Mouse (Mus musculus): ENCODE measurements around the gene Rhbdl3.
A peak's percentile ranks its signal among the peaks of the same experiment; 100 is the strongest.
"Not testable (repeated sequence)": the region's sequence is repeated elsewhere in the genome, so short reads cannot be mapped to it uniquely, and the experiment has no call there.

The Rhbdl3 gene

GRCm38 (mm10) chr11:80312565-80312964 lies 11.9 kb downstream of the Rhbdl3 start:
- DNase-seq (ENCODE audit: low spot score in 2 of 2): no peak

- no peak for DNase-seq (ENCODE audit: low spot score in 2 of 2)
These were observed 12.8 kb downstream of the Rhbdl3 start for GRCm38 (mm10) chr11:80313462-80313861.

DNA sequence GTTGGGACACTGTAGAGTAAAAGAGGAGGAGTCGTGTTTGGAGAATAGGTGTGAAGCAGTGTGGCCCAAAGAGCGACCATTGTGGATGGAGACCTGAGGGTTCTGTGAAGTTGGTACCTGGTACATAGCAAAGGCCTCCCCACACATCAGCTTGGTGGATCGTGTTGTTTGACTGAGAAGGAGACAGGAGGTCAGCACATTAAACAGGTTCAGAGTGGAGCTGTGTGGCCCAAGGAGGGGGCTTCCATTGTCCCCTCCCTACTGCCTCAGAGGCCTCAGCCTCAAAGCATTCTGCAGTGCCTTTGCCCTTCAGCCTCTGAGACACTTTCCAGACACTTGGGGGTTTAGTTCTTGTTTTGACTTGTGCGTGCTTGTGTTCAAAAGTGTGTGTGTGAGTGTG lies 13.2 kb downstream of the Rhbdl3 start:
- no peak for DNase-seq (ENCODE audit: low spot score in 2 of 2)

- DNase-seq (ENCODE audit: low spot score in 2 of 2): peak in 1 of 2 experiments; percentile 42
These were observed 15.3 kb downstream of the Rhbdl3 start for GRCm38 (mm10) chr11:80315743-80316639.

DNA sequence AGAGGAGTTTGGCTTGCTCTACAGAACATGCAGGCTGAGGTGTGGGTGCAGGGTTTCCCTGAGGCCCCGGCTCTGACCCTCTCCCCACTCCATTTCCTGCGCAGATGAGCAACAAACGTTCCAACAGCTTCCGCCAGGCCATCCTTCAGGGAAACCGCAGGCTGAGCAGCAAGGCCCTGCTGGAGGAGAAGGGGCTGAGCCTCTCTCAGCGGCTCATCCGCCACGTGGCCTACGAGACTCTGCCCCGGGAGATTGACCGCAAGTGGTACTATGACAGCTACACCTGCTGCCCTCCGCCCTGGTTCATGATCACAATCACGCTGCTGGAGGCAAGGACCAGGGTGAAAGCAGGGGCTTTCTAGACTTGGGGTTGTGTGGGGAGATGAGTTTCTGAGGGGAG lies 22.5 kb downstream of the Rhbdl3 start:
- DNase-seq (ENCODE audit: low spot score in 2 of 2): no peak

- DNase-seq (ENCODE audit: low spot score in 2 of 2): no peak
These were observed 23.9 kb downstream of the Rhbdl3 start for GRCm38 (mm10) chr11:80324636-80325035.

GRCm38 (mm10) chr11:80332709-80333400 lies 32.1 kb downstream of the Rhbdl3 start:
- DNase-seq (ENCODE audit: low spot score in 2 of 2): no peak

GRCm38 (mm10) chr11:80335609-80336350 lies 35.1 kb downstream of the Rhbdl3 start:
- peak in 1 of 2 experiments; percentile 22 for DNase-seq (ENCODE audit: low spot score in 2 of 2)

- DNase-seq (ENCODE audit: low spot score in 2 of 2): no peak
These were observed 35.6 kb downstream of the Rhbdl3 start for GRCm38 (mm10) chr11:80336351-80336730.

GRCm38 (mm10) chr11:80342482-80342881 lies 41.8 kb downstream of the Rhbdl3 start:
- DNase-seq (ENCODE audit: low spot score in 2 of 2): no peak

GRCm38 (mm10) chr11:80351832-80352430 lies 51.2 kb downstream of the Rhbdl3 start:
- peak; percentile 89 to 93 for DNase-seq (ENCODE audit: low spot score in 2 of 2)

GRCm38 (mm10) chr11:80354832-80355231 lies 54.1 kb downstream of the Rhbdl3 start:
- no peak for DNase-seq (ENCODE audit: low spot score in 2 of 2)

DNA sequence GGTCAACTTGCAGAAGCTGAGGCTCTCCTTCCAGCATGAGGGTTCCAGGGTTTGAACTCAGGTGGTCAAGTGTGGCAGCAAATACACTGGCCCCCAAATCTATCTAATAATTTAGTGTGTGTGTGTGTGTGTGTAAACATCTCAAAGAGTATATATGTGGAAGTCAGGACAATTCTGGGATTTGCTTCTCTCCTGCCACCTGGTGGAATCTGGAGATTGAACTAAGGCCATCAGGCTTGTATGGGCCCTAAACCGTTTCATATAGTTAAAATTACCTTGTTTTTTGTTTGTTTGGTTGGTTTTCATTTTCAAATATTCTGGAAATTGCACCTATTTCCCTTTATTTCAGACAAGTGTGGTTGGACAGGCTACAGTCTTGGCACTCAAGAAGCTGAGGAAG lies 68.2 kb downstream of the Rhbdl3 start:
- no peak for DNase-seq (ENCODE audit: low spot score in 2 of 2)

- no peak for DNase-seq (ENCODE audit: low spot score in 2 of 2)
These were observed 75.9 kb downstream of the Rhbdl3 start for GRCm38 (mm10) chr11:80376651-80377050.

GRCm38 (mm10) chr11:80377712-80378451 lies 77.2 kb downstream of the Rhbdl3 start, which contains the start of gene 5730455P16Rik:
Gene 5730455P16Rik, minus strand, starts transcription at chr11:80378034.
- peak; percentile 75 to 87 for DNase-seq (ENCODE audit: low spot score in 2 of 2)

GRCm38 (mm10) chr11:80378452-80379068 lies 77.8 kb downstream of the Rhbdl3 start:
- not testable (repeated sequence) for DNase-seq (ENCODE audit: low spot score in 2 of 2)

GRCm38 (mm10) chr11:80379184-80379583 lies 78.5 kb downstream of the Rhbdl3 start:
- not testable (repeated sequence) for DNase-seq (ENCODE audit: low spot score in 2 of 2)

- peak in 1 of 2 experiments; percentile 19 for DNase-seq (ENCODE audit: low spot score in 2 of 2)
These were observed 81.9 kb downstream of the Rhbdl3 start for GRCm38 (mm10) chr11:80382626-80383018.

- DNase-seq (ENCODE audit: low spot score in 2 of 2): peak; percentile 97 to 98
These were observed 82.4 kb downstream of the Rhbdl3 start, which contains the start of gene Zfp207 for GRCm38 (mm10) chr11:80383019-80383625. Gene Zfp207, plus strand, starts transcription at chr11:80383279.

- no peak for DNase-seq (ENCODE audit: low spot score in 2 of 2)
These were observed 82.9 kb downstream of the Rhbdl3 start for GRCm38 (mm10) chr11:80383626-80384046.

All from cerebellum, postnatal 4 days (tissue).